Mouse (Mus musculus) heart, postnatal 0 days (tissue): ENCODE results near the gene Cdkn1a.

ENCODE experiments used
- CTCF ChIP-seq: IDR thresholded peaks from 2 replicates; pipeline ENCODE4 v1.5.1; 2016; ENCODE audit warnings: antibody characterized with exemption, control low read depth, low read depth
- EP300 ChIP-seq: IDR thresholded peaks from 2 replicates; pipeline ENCODE4 v1.6.1; 2016; ENCODE audit warnings: antibody characterized with exemption, low read depth

- no peak for TF ChIP-seq CTCF
- no peak for TF ChIP-seq EP300
Measured at GRCm38 (mm10) chr17:29058487-29058886, 32.3 kb upstream of the Cdkn1a start.
